Mouse (Mus musculus) cortical plate, adult 2 months (tissue): ENCODE results near the gene Zfp423.

Source experiments
- CTCF ChIP-seq: fragments of 200-500 bp; IDR thresholded peaks from 2 replicates; pipeline ENCODE4 v1.5.1; 2011; ENCODE audit warnings: mild to moderate bottlenecking, control low read depth, low read length; ENCODE audit not compliant: insufficient read depth; ENCODE audit errors: extremely low read depth
- POLR2A ChIP-seq: fragments of 200-500 bp; IDR thresholded peaks from 2 replicates; pipeline ENCODE4 v1.6.1; 2011; ENCODE audit warnings: mild to moderate bottlenecking, low read length, control low read depth; ENCODE audit not compliant: insufficient read depth; ENCODE audit errors: extremely low read depth

DNA sequence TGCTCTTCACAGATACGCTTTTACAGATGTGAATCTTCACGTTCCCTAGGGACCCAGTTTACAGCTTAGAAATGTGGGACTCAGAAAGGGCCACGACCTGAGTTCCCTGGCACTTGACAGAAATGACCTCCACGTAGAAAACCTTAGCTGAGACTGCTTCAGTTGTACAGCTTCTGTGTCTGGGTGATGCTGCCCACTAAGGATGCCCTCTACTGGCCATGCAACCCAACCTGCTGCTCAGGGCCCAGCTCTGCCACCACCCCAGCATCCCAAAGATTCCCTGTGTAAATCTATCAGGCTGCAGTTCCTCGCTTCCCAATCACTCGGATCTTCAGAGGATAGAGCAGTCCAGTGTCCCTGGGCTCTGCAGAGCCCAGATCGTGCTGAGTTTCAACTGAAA, 163.2 kb downstream of the Zfp423 start:
- TF ChIP-seq CTCF (peak; percentile 54), POLR2A (no peak)
